10 mouse cellular contexts compared by ENCODE assay signal in genomic region chr7:4842077-4842476, GRCm38 (mm10). TPM values are rescaled to one million over a fixed set of nuclear protein-coding genes. Genes with fewer than 3 reads are reported as not detected.
DNase-seq lines count a peak whose midpoint lies in the region; ATAC-seq lines count a peak whose summit lies in the region.
"Had no signal": no experiment of that assay in that cellular context is flagged by ENCODE, and none has a peak within 500 bp of the region (broad histone marks: within the 10 kb centered on the region; RNA-seq: fewer than 3 reads in every experiment).

No protein-coding gene starts in this region.

- no peak overlapping the region for H3K27ac ChIP-seq in embryonic facial prominence, embryonic 10.5 days (replicated peaks)
- H3K27ac ChIP-seq in hindbrain, embryonic 15.5 days (replicated peaks): peak overlapping the region; percentile 92
- H3K27ac ChIP-seq in midbrain, embryonic 10.5 days (replicated peaks): no peak overlapping the region

- H3K4me3 ChIP-seq in embryonic facial prominence, embryonic 10.5 days: 0 out of 2 replicates have a peak overlapping the region, but pooled peaks have one; percentile 63
- peak overlapping the region; percentile 77 for H3K4me3 ChIP-seq in hindbrain, embryonic 15.5 days
- H3K4me3 ChIP-seq in midbrain, embryonic 10.5 days: peak overlapping the region; percentile 65; the same call in 1 of the 2 replicates

- H3K9ac ChIP-seq in hindbrain, embryonic 15.5 days: peak overlapping the region; percentile 77

- H3K9me3 ChIP-seq in embryonic facial prominence, embryonic 10.5 days: no peaks in the 10 kb centered on the region
- no peaks in the 10 kb centered on the region for H3K9me3 ChIP-seq in hindbrain, embryonic 15.5 days
- H3K9me3 ChIP-seq in midbrain, embryonic 10.5 days (replicated peaks): 0 out of 2 replicates have a peak, but pooled peaks cover 5% of the 10 kb centered on the region

- peaks cover 29% of the 10 kb centered on the region for H3K4me1 ChIP-seq in embryonic facial prominence, embryonic 10.5 days
- H3K4me1 ChIP-seq in hindbrain, embryonic 15.5 days (replicated peaks): peaks cover 48% of the 10 kb centered on the region
- peaks cover 38% of the 10 kb centered on the region for H3K4me1 ChIP-seq in midbrain, embryonic 10.5 days

- 61% methylated on average over 5 of the region's 5 CpGs for WGBS in embryonic facial prominence, embryonic 10.5 days
- WGBS in hindbrain, embryonic 15.5 days: 36% methylated on average over 5 of the region's 5 CpGs
- WGBS in midbrain, embryonic 10.5 days: 52% methylated on average over 5 of the region's 5 CpGs

- H3K36me3 ChIP-seq in embryonic facial prominence, embryonic 10.5 days (replicated peaks): no peaks in the 10 kb centered on the region
- no peaks in the 10 kb centered on the region for H3K36me3 ChIP-seq in hindbrain, embryonic 15.5 days
- H3K36me3 ChIP-seq in midbrain, embryonic 10.5 days: no peaks in the 10 kb centered on the region

- 0 out of 2 replicates have a peak, but pooled peaks have one; percentile 0 for ATAC-seq in hindbrain, embryonic 15.5 days (ENCODE audit: low FRiP score, low read depth)
- no peak for ATAC-seq in erythroid progenitor cell, adult 5-6 weeks (replicated peaks; ENCODE audit: low FRiP score, poor library complexity, severe bottlenecking)

- peak overlapping the region; percentile 90 for H3K4me2 ChIP-seq in hindbrain, embryonic 15.5 days

- H3K27me3 ChIP-seq in embryonic facial prominence, embryonic 10.5 days (replicated peaks; ENCODE audit: low read depth, poor library complexity, severe bottlenecking): peaks cover 100% of the 10 kb centered on the region
- H3K27me3 ChIP-seq in hindbrain, embryonic 15.5 days: no peaks in the 10 kb centered on the region
- peaks cover 96% of the 10 kb centered on the region for H3K27me3 ChIP-seq in midbrain, embryonic 10.5 days (ENCODE audit: low read depth, poor library complexity, severe bottlenecking)

- DNase-seq in A20 (ENCODE audit: low read depth, low spot score): peak; percentile 50
- no peak for DNase-seq in embryonic facial prominence, embryonic 10.5 days (ENCODE audit: low spot score)
- no peak for DNase-seq in midbrain, embryonic 10.5 days (ENCODE audit: low spot score)
- no peak for DNase-seq in cerebellum, postnatal 25 days
- DNase-seq in lung, postnatal 14 days: no peak
- DNase-seq in lung, postnatal 25 days (ENCODE audit: low spot score): no peak
- DNase-seq: lung, postnatal 10 days had no signal

RNA-seq across cellular contexts. Expression of gene Shisa7, which starts 2.4 kb away (rescaled TPM):
- polyA plus RNA-seq in embryonic facial prominence, embryonic 10.5 days (2016; fragmentation: Nextera tagmentation; extraction: Ambion mirVana): 0.23 and 0.35 TPM in 2 replicates
- polyA plus RNA-seq in hindbrain, embryonic 15.5 days (2015; fragmentation: Nextera tagmentation; extraction: Ambion mirVana): 10.8 and 12.8 TPM in 2 replicates
- 0.28 and 1.1 TPM in 2 replicates for polyA plus RNA-seq in midbrain, embryonic 10.5 days (2016; fragmentation: Nextera tagmentation; extraction: Ambion mirVana)
- total RNA-seq in erythroid progenitor cell, adult 5-6 weeks (2015; ENCODE audit: low replicate concordance): not detected in 2 replicates
- not detected in 2 replicates for total RNA-seq in erythroid progenitor cell, adult 5-6 weeks (2017; ENCODE audit: low replicate concordance)
- total RNA-seq: MEL had no signal

RNA-seq across cellular contexts. Expression of gene Isoc2b, which starts 28.0 kb away (rescaled TPM):
- 2.6 and 4.1 TPM in 2 replicates for polyA plus RNA-seq in embryonic facial prominence, embryonic 10.5 days (2016; fragmentation: Nextera tagmentation; extraction: Ambion mirVana)
- 3.2 and 4.1 TPM in 2 replicates for polyA plus RNA-seq in hindbrain, embryonic 15.5 days (2015; fragmentation: Nextera tagmentation; extraction: Ambion mirVana)
- 2.8 and 4.1 TPM in 2 replicates for polyA plus RNA-seq in midbrain, embryonic 10.5 days (2016; fragmentation: Nextera tagmentation; extraction: Ambion mirVana)
- not detected in 2 replicates for total RNA-seq in erythroid progenitor cell, adult 5-6 weeks (2015; ENCODE audit: low replicate concordance)
- total RNA-seq in erythroid progenitor cell, adult 5-6 weeks (2017; ENCODE audit: low replicate concordance): 1.5 TPM in 1 of 2 replicates, not detected in the other

RNA-seq across cellular contexts. Expression of gene Ube2s, which starts 29.7 kb away (rescaled TPM):
- 422 and 438 TPM in 2 replicates for polyA plus RNA-seq in embryonic facial prominence, embryonic 10.5 days (2016; fragmentation: Nextera tagmentation; extraction: Ambion mirVana)
- 269 and 295 TPM in 2 replicates for polyA plus RNA-seq in hindbrain, embryonic 15.5 days (2015; fragmentation: Nextera tagmentation; extraction: Ambion mirVana)
- polyA plus RNA-seq in midbrain, embryonic 10.5 days (2016; fragmentation: Nextera tagmentation; extraction: Ambion mirVana): 357 and 426 TPM in 2 replicates
- 686 and 831 TPM in 2 replicates for total RNA-seq in erythroid progenitor cell, adult 5-6 weeks (2015; ENCODE audit: low replicate concordance)
- total RNA-seq in erythroid progenitor cell, adult 5-6 weeks (2017; ENCODE audit: low replicate concordance): 310 and 437 TPM in 2 replicates

RNA-seq across cellular contexts. Expression of gene Isoc2a, which starts 34.9 kb away (rescaled TPM):
- 0.68 and 0.86 TPM in 2 replicates for polyA plus RNA-seq in embryonic facial prominence, embryonic 10.5 days (2016; fragmentation: Nextera tagmentation; extraction: Ambion mirVana)
- 0.75 and 0.77 TPM in 2 replicates for polyA plus RNA-seq in hindbrain, embryonic 15.5 days (2015; fragmentation: Nextera tagmentation; extraction: Ambion mirVana)
- polyA plus RNA-seq in midbrain, embryonic 10.5 days (2016; fragmentation: Nextera tagmentation; extraction: Ambion mirVana): 0.64 and 0.70 TPM in 2 replicates
- total RNA-seq in erythroid progenitor cell, adult 5-6 weeks (2015; ENCODE audit: low replicate concordance): 2.2 TPM in 1 of 2 replicates, not detected in the other
- total RNA-seq in erythroid progenitor cell, adult 5-6 weeks (2017; ENCODE audit: low replicate concordance): 0.26 and 1.8 TPM in 2 replicates

RNA-seq across cellular contexts. Expression of gene Rpl28, which starts 49.4 kb away (rescaled TPM):
- 386 and 403 TPM in 2 replicates for polyA plus RNA-seq in embryonic facial prominence, embryonic 10.5 days (2016; fragmentation: Nextera tagmentation; extraction: Ambion mirVana)
- 212 and 228 TPM in 2 replicates for polyA plus RNA-seq in hindbrain, embryonic 15.5 days (2015; fragmentation: Nextera tagmentation; extraction: Ambion mirVana)
- 339 and 383 TPM in 2 replicates for polyA plus RNA-seq in midbrain, embryonic 10.5 days (2016; fragmentation: Nextera tagmentation; extraction: Ambion mirVana)
- 603 and 642 TPM in 2 replicates for total RNA-seq in erythroid progenitor cell, adult 5-6 weeks (2015; ENCODE audit: low replicate concordance)
- 83.6 and 269 TPM in 2 replicates for total RNA-seq in erythroid progenitor cell, adult 5-6 weeks (2017; ENCODE audit: low replicate concordance)
